8 mouse cellular contexts compared by ENCODE assay signal in genomic region chr4:137231494-137232470, GRCm38 (mm10). TPM values are rescaled to one million over a fixed set of nuclear protein-coding genes. Genes with fewer than 3 reads are reported as not detected.
A peak's percentile ranks its signal among the peaks of the same experiment; 100 is the strongest.
DNase-seq lines count a peak whose midpoint lies in the region; ATAC-seq and TF ChIP-seq lines count a peak whose summit lies in the region.

No protein-coding gene starts in this region.

- peak; percentile 85 for DNase-seq in liver, adult 2 months (ENCODE audit: extremely low read depth, low read depth, low spot score)
- DNase-seq in cerebellum, adult 2 months: peak; percentile 81 to 82
- peak; percentile 66 to 76 for DNase-seq in heart, postnatal 14 days
- DNase-seq in thymus, postnatal 25 days: no peak
- no peak for DNase-seq in right cerebral cortex, postnatal 14 days
- DNase-seq in thymus, postnatal 4 days: no peak

- H3K36me3 ChIP-seq in liver, adult 2 months (ENCODE audit: control insufficient read depth, insufficient read depth, low read length): no peaks in the 10 kb centered on the region
- no peaks in the 10 kb centered on the region for H3K36me3 ChIP-seq in liver, embryonic 12.5 days
- no peaks in the 10 kb centered on the region for H3K36me3 ChIP-seq in lung, embryonic 16.5 days (ENCODE audit: control insufficient read depth, insufficient read depth, low read length)

- ATAC-seq in liver, embryonic 12.5 days: no peak
- ATAC-seq in lung, embryonic 16.5 days (ENCODE audit: low read depth): peak; percentile 77

- WGBS in liver, adult 2 months: 34% methylated on average over 16 of the region's 16 CpGs
- WGBS in liver, embryonic 12.5 days (ENCODE audit: insufficient replicate concordance): 58% methylated on average over 16 of the region's 16 CpGs
- 26% methylated on average over 16 of the region's 16 CpGs for WGBS in cerebellum, adult 2 months
- WGBS in lung, embryonic 16.5 days: 45% methylated on average over 16 of the region's 16 CpGs

- TF ChIP-seq CTCF in liver, adult 2 months (IDR thresholded peaks at IDR 0.05; ENCODE audit: low read depth, low read length): no peak
- no peak for TF ChIP-seq CTCF in cerebellum, adult 2 months (IDR thresholded peaks at IDR 0.05; ENCODE audit: borderline replicate concordance, insufficient read depth, low read depth, low read length)

- intact Hi-C loops in heart, postnatal 14 days (cut with DNase I): no loop called here

- peaks cover 5% of the 10 kb centered on the region; the same call in 1 of the 2 replicates for H3K4me1 ChIP-seq in liver, adult 2 months (ENCODE audit: control insufficient read depth, insufficient read depth, low read length)
- H3K4me1 ChIP-seq in liver, embryonic 12.5 days: no peaks in the 10 kb centered on the region
- peaks cover 10% of the 10 kb centered on the region for H3K4me1 ChIP-seq in cerebellum, adult 2 months (ENCODE audit: control insufficient read depth, insufficient read depth, low read length)
- H3K4me1 ChIP-seq in lung, embryonic 16.5 days (replicated peaks; ENCODE audit: control insufficient read depth, insufficient read depth, low read length): peaks cover 10% of the 10 kb centered on the region

- 0 out of 2 replicates have a peak overlapping the region, but pooled peaks have one; percentile 1 for H3K27ac ChIP-seq in liver, adult 2 months (replicated peaks; ENCODE audit: insufficient read depth, low read depth, low read length)
- H3K27ac ChIP-seq in liver, embryonic 12.5 days: no peak overlapping the region
- no peak overlapping the region for H3K27ac ChIP-seq in cerebellum, adult 2 months (ENCODE audit: insufficient read depth, low read length)
- peak overlapping the region; percentile 62 for H3K27ac ChIP-seq in lung, embryonic 16.5 days (ENCODE audit: low read length)

- H3K4me3 ChIP-seq in liver, adult 2 months (ENCODE audit: insufficient read depth, low read depth, low read length): no peak overlapping the region
- no peak overlapping the region for H3K4me3 ChIP-seq in liver, embryonic 12.5 days
- no peak overlapping the region for H3K4me3 ChIP-seq in cerebellum, adult 2 months (replicated peaks; ENCODE audit: insufficient read depth, low read depth, low read length)
- no peak overlapping the region for H3K4me3 ChIP-seq in lung, embryonic 16.5 days (ENCODE audit: low read length)

- no peaks in the 10 kb centered on the region for H3K79me2 ChIP-seq in liver, adult 2 months (ENCODE audit: control insufficient read depth, insufficient read depth, low read length)

- TF ChIP-seq POLR2A in liver, adult 2 months (IDR thresholded peaks at IDR 0.05; ENCODE audit: extremely low read depth, insufficient read depth, low read length): no peak
- TF ChIP-seq POLR2A in cerebellum, adult 2 months (IDR thresholded peaks at IDR 0.05; ENCODE audit: borderline replicate concordance, insufficient read depth, low read length): no peak

- no peak overlapping the region for H3K9ac ChIP-seq in liver, adult 2 months (ENCODE audit: low read depth, low read length)
- no peak overlapping the region for H3K9ac ChIP-seq in liver, embryonic 12.5 days
- no peak overlapping the region for H3K9ac ChIP-seq in lung, embryonic 16.5 days (ENCODE audit: low read length)

- H3K4me2 ChIP-seq in liver, embryonic 12.5 days: no peak overlapping the region
- H3K4me2 ChIP-seq in lung, embryonic 16.5 days (ENCODE audit: low read depth, low read length): peak overlapping the region; percentile 36

- no peaks in the 10 kb centered on the region for H3K27me3 ChIP-seq in liver, adult 2 months (ENCODE audit: control insufficient read depth, insufficient read depth, low read length)
- no peaks in the 10 kb centered on the region for H3K27me3 ChIP-seq in liver, embryonic 12.5 days (replicated peaks)
- no peaks in the 10 kb centered on the region for H3K27me3 ChIP-seq in cerebellum, adult 2 months (ENCODE audit: control insufficient read depth, insufficient read depth, low read length)
- H3K27me3 ChIP-seq in lung, embryonic 16.5 days (ENCODE audit: control insufficient read depth, insufficient read depth, low read depth, low read length): no peaks in the 10 kb centered on the region

- H3K9me3 ChIP-seq in liver, embryonic 12.5 days (replicated peaks): no peaks in the 10 kb centered on the region
- H3K9me3 ChIP-seq in lung, embryonic 16.5 days (ENCODE audit: control insufficient read depth, low read length): no peaks in the 10 kb centered on the region

RNA-seq across cellular contexts. Expression of gene Wnt4, which starts 45.5 kb away (rescaled TPM):
- total RNA-seq in liver, adult 2 months (2014; rRNA removed): 0.40 and 0.46 TPM in 2 replicates
- 0.80 and 1.4 TPM in 2 replicates for polyA plus RNA-seq in liver, adult 2 months (2012; rRNA removed)
- polyA plus RNA-seq in liver, embryonic 12.5 days (2016; fragmentation: Nextera tagmentation; extraction: Ambion mirVana): 0.58 and 1.0 TPM in 2 replicates
- 1.7 and 2.1 TPM in 2 replicates for polyA plus RNA-seq in cerebellum, adult 2 months (2012; rRNA removed)
- under 1 TPM; 0.55 to 0.61 TPM for total RNA-seq in heart, postnatal 14 days (2021)
- polyA plus RNA-seq in lung, embryonic 16.5 days (2015; fragmentation: Nextera tagmentation; extraction: Ambion mirVana): 0.48 and 0.62 TPM in 2 replicates

Comparison
In these comparisons a context has a peak if more than half of its experiments do, and no peak if none do; other contexts are left out.
1. H3K27ac ChIP-seq: peak in liver, adult 2 months (single experiment) and lung, embryonic 16.5 days (single experiment); none in liver, embryonic 12.5 days (single experiment) and cerebellum, adult 2 months (single experiment).
2. DNase-seq: peak in liver, adult 2 months (single experiment), cerebellum, adult 2 months (2 of 2) and heart, postnatal 14 days (2 of 2); none in thymus, postnatal 25 days (single experiment), right cerebral cortex, postnatal 14 days (single experiment) and thymus, postnatal 4 days (single experiment).